In the genomic region with DNA sequence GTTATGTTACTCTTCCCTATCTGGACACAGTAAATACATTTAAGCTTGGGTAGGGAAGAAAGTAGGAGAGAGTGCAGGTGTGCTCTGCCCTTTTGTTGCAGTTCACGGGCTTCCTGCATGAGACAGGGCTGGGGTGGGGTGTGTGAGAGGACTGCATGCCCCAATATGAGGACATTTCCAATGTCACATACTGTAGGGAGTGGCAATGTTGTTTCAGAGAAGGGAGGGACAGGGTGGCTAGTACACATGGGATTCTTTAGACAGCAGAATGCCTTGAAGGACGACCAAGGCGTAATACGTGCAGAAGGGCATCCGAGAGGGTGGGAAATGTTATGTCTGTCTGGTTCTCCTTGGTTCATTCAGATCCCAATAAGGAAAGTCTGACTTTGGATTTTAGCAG, we compare ENCODE assay signal across 18 mouse cellular contexts. TPM values are rescaled to one million over a fixed set of nuclear protein-coding genes. Genes with fewer than 3 reads are reported as not detected.
DNase-seq lines count a peak whose midpoint lies in the region; ATAC-seq and TF ChIP-seq lines count a peak whose summit lies in the region.
"Had no signal": no experiment of that assay in that cellular context is flagged by ENCODE, and none has a peak within 500 bp of the region (broad histone marks: within the 10 kb centered on the region; RNA-seq: fewer than 3 reads in every experiment).

No protein-coding gene starts in this region.

- H3K9me3 ChIP-seq in midbrain, embryonic 16.5 days (replicated peaks; ENCODE audit: control insufficient read depth, low read length, poor library complexity, severe bottlenecking), result no peaks in the 10 kb centered on the region
- no peaks in the 10 kb centered on the region for H3K9me3 ChIP-seq in midbrain, embryonic 14.5 days (ENCODE audit: control insufficient read depth, low read length)
- H3K9me3 ChIP-seq in stomach, postnatal 0 days (ENCODE audit: control insufficient read depth, low read length), result no peaks in the 10 kb centered on the region
- H3K9me3 ChIP-seq: embryonic facial prominence, embryonic 10.5 days; embryonic facial prominence, embryonic 13.5 days; forebrain, embryonic 13.5 days; heart, embryonic 12.5 days; heart, embryonic 15.5 days; hindbrain, embryonic 10.5 days; hindbrain, embryonic 13.5 days had no signal

- no peaks in the 10 kb centered on the region; the same call in 1 of the 2 replicates for H3K27me3 ChIP-seq in midbrain, embryonic 16.5 days (ENCODE audit: control insufficient read depth, insufficient read depth, low read depth, low read length)
- H3K27me3 ChIP-seq in midbrain, embryonic 14.5 days (ENCODE audit: control insufficient read depth, insufficient read depth, low read length), result no peaks in the 10 kb centered on the region
- no peaks in the 10 kb centered on the region for H3K27me3 ChIP-seq in stomach, postnatal 0 days (ENCODE audit: control insufficient read depth, insufficient read depth, low read length)
- H3K27me3 ChIP-seq: embryonic facial prominence, embryonic 13.5 days; forebrain, embryonic 13.5 days; heart, embryonic 12.5 days; heart, embryonic 15.5 days had no signal

- H3K4me1 ChIP-seq in midbrain, embryonic 16.5 days (ENCODE audit: control insufficient read depth, insufficient read depth, low read length), result 0 out of 2 replicates have a peak, but pooled peaks cover 2% of the 10 kb centered on the region
- 0 out of 2 replicates have a peak, but pooled peaks cover 5% of the 10 kb centered on the region for H3K4me1 ChIP-seq in midbrain, embryonic 14.5 days (ENCODE audit: control insufficient read depth, insufficient read depth, low read length)
- no peaks in the 10 kb centered on the region for H3K4me1 ChIP-seq in stomach, postnatal 0 days (replicated peaks; ENCODE audit: control insufficient read depth, insufficient read depth)
- H3K4me1 ChIP-seq: embryonic facial prominence, embryonic 10.5 days; embryonic facial prominence, embryonic 13.5 days; forebrain, embryonic 13.5 days; heart, embryonic 12.5 days; heart, embryonic 15.5 days had no signal

- TF ChIP-seq EP300 in stomach, postnatal 0 days (optimal IDR thresholded peaks at IDR 0.05), result no peak

- H3K9ac ChIP-seq in midbrain, embryonic 16.5 days (ENCODE audit: low read depth, low read length), result no peak overlapping the region
- H3K9ac ChIP-seq in midbrain, embryonic 14.5 days (replicated peaks; ENCODE audit: low read length), result no peak overlapping the region
- no peak overlapping the region for H3K9ac ChIP-seq in stomach, postnatal 0 days (ENCODE audit: low read length)
- H3K9ac ChIP-seq: embryonic facial prominence, embryonic 13.5 days; forebrain, embryonic 13.5 days; heart, embryonic 12.5 days; heart, embryonic 15.5 days; hindbrain, embryonic 13.5 days had no signal

- H3K27ac ChIP-seq in midbrain, embryonic 16.5 days (ENCODE audit: low read length), result no peak overlapping the region
- no peak overlapping the region for H3K27ac ChIP-seq in midbrain, embryonic 14.5 days (replicated peaks; ENCODE audit: low read depth, low read length)
- H3K27ac ChIP-seq in stomach, postnatal 0 days (replicated peaks), result no peak overlapping the region
- H3K27ac ChIP-seq: embryonic facial prominence, embryonic 10.5 days; embryonic facial prominence, embryonic 13.5 days; forebrain, embryonic 13.5 days; heart, embryonic 15.5 days; hindbrain, embryonic 10.5 days; hindbrain, embryonic 13.5 days had no signal

- 94% methylated on average over 5 of the region's 5 CpGs for WGBS in midbrain, embryonic 16.5 days
- 91% methylated on average over 5 of the region's 5 CpGs for WGBS in midbrain, embryonic 14.5 days
- WGBS in stomach, postnatal 0 days, result 66% methylated on average over 5 of the region's 5 CpGs

- no peak overlapping the region for H3K4me2 ChIP-seq in midbrain, embryonic 16.5 days (ENCODE audit: low read length)
- no peak overlapping the region for H3K4me2 ChIP-seq in midbrain, embryonic 14.5 days (ENCODE audit: low read length)
- no peak overlapping the region for H3K4me2 ChIP-seq in stomach, postnatal 0 days (replicated peaks; ENCODE audit: low read depth)
- H3K4me2 ChIP-seq: embryonic facial prominence, embryonic 13.5 days; heart, embryonic 12.5 days; heart, embryonic 15.5 days had no signal

- no peak for TF ChIP-seq CTCF in stomach, postnatal 0 days (IDR thresholded peaks at IDR 0.05; ENCODE audit: low read depth)

- H3K4me3 ChIP-seq in midbrain, embryonic 16.5 days (ENCODE audit: low read depth, low read length), result no peak overlapping the region
- H3K4me3 ChIP-seq in midbrain, embryonic 14.5 days (replicated peaks; ENCODE audit: low read depth, low read length), result no peak overlapping the region
- H3K4me3 ChIP-seq in stomach, postnatal 0 days (ENCODE audit: low read depth, low read length), result no peak overlapping the region
- H3K4me3 ChIP-seq: embryonic facial prominence, embryonic 10.5 days; embryonic facial prominence, embryonic 13.5 days; erythroblast, embryonic 14.5 days; forebrain, embryonic 13.5 days; heart, embryonic 12.5 days; heart, embryonic 15.5 days; hindbrain, embryonic 10.5 days; hindbrain, embryonic 13.5 days had no signal

- 0 out of 2 replicates have a peak, but pooled peaks have one; percentile 13 for ATAC-seq in midbrain, embryonic 16.5 days
- no peak for ATAC-seq in midbrain, embryonic 14.5 days (ENCODE audit: low FRiP score, low TSS enrichment)
- ATAC-seq in megakaryocyte-erythroid progenitor cell, adult 5-6 weeks (replicated peaks; ENCODE audit: low FRiP score, low TSS enrichment, poor library complexity, severe bottlenecking), result 0 out of 2 replicates have a peak, but pooled peaks have one; percentile 8
- peak; percentile 56; the same call in 1 of the 2 replicates for ATAC-seq in stomach, postnatal 0 days (ENCODE audit: low FRiP score, low TSS enrichment)
- ATAC-seq: CD4-positive, CD25-positive, alpha-beta regulatory T cell, adult 4 months had no signal

- H3K36me3 ChIP-seq in midbrain, embryonic 16.5 days (ENCODE audit: control insufficient read depth, insufficient read depth, low read length), result no peaks in the 10 kb centered on the region
- H3K36me3 ChIP-seq in midbrain, embryonic 14.5 days (ENCODE audit: control insufficient read depth, insufficient read depth, low read length), result no peaks in the 10 kb centered on the region
- no peaks in the 10 kb centered on the region for H3K36me3 ChIP-seq in stomach, postnatal 0 days (ENCODE audit: control insufficient read depth, insufficient read depth, low read length)
- H3K36me3 ChIP-seq: embryonic facial prominence, embryonic 10.5 days; embryonic facial prominence, embryonic 13.5 days; heart, embryonic 12.5 days; heart, embryonic 15.5 days; hindbrain, embryonic 10.5 days; hindbrain, embryonic 13.5 days had no signal

- DNase-seq in heart, adult 11 months, result peak; percentile 37
- DNase-seq in heart, adult 18-20 months, result no peak
- no peak for DNase-seq in midbrain, embryonic 14.5 days
- no peak for DNase-seq in stomach, postnatal 0 days (ENCODE audit: low spot score)

RNA-seq across cellular contexts. Expression of gene Ano4, which starts 18.2 kb away (rescaled TPM):
- 10 to 100 TPM in 1 of 2 experiments, 1 to 10 TPM in 1; 8.0 to 10.0 TPM for total RNA-seq in heart, adult 18-20 months (2021)
- polyA plus RNA-seq in midbrain, embryonic 16.5 days (2015; fragmentation: Nextera tagmentation; extraction: Ambion mirVana), result 7.7 and 7.9 TPM in 2 replicates
- 7.8 and 8.9 TPM in 2 replicates for polyA plus RNA-seq in midbrain, embryonic 14.5 days (2014; fragmentation: Nextera tagmentation; extraction: Ambion mirVana)
- total RNA-seq in megakaryocyte-erythroid progenitor cell, adult 5-6 weeks (2014; fragmentation: Nextera tagmentation), result not detected in 2 replicates
- total RNA-seq in megakaryocyte-erythroid progenitor cell, adult 5-6 weeks (2017), result not detected in 2 replicates
- polyA plus RNA-seq in stomach, postnatal 0 days (2015; fragmentation: Nextera tagmentation; extraction: Ambion mirVana), result 0.35 and 0.40 TPM in 2 replicates
- total RNA-seq: granulocyte monocyte progenitor cell, adult 5-6 weeks; MEL had no signal
- polyA plus RNA-seq: C2C12; CD4-positive, CD25-positive, alpha-beta regulatory T cell, adult 4 months; erythroblast, embryonic 14.5 days had no signal
